In the genomic region with DNA sequence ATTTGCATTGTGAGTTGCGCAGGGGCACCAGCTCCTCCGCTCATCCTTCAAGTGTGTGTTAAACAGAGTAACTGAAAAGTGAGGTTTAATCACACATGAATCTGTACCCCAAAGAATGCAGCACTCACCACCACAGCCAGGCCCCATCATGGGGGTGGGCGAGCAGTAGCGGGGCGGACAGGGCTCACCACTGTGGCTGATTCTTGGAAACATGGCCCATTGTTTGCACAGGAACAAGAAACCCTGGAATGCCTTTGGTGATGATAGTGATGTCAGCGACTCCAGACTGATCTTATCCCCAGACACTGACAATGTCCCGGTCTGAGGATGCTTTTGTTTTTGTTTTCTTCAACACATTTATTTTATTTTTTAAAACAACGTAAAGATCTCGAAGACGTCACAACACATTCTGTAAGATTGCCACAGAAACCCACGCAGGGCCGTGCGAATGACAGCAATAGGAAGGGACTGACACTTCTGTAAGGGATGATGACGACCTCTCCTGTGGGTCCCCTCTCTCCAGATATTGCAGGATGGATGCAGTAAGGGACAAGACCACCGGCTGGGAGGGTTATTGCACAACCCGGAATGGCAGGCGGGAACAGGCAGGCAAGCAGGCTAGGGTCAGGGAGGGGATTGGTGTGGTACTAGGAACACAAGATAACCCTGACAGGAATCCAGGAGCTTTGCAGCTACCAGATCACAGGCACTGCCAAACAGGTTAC, we compare ENCODE assay signal across 8 mouse cellular contexts. TPM values are rescaled to one million over a fixed set of nuclear protein-coding genes. Genes with fewer than 3 reads are reported as not detected.
DNase-seq lines count a peak whose midpoint lies in the region; ATAC-seq and TF ChIP-seq lines count a peak whose summit lies in the region.

No protein-coding gene starts in this region.

- peaks cover 24% of the 10 kb centered on the region for H3K4me1 ChIP-seq in heart, adult 2 months (ENCODE audit: control insufficient read depth, insufficient read depth, low read length)
- H3K4me1 ChIP-seq in midbrain, embryonic 10.5 days, result peaks cover 26% of the 10 kb centered on the region
- H3K4me1 ChIP-seq in midbrain, embryonic 16.5 days (ENCODE audit: control insufficient read depth, insufficient read depth, low read length), result no peaks in the 10 kb centered on the region
- H3K4me1 ChIP-seq in hindbrain, embryonic 16.5 days (ENCODE audit: control insufficient read depth, insufficient read depth, low read depth, low read length), result peaks cover 2% of the 10 kb centered on the region; the same call in 1 of the 2 replicates
- H3K4me1 ChIP-seq in neural tube, embryonic 12.5 days, result 0 out of 2 replicates have a peak, but pooled peaks cover 3% of the 10 kb centered on the region
- 0 out of 2 replicates have a peak, but pooled peaks cover 9% of the 10 kb centered on the region for H3K4me1 ChIP-seq in forebrain, embryonic 13.5 days

- no peaks in the 10 kb centered on the region for H3K9me3 ChIP-seq in midbrain, embryonic 10.5 days (replicated peaks)
- no peaks in the 10 kb centered on the region for H3K9me3 ChIP-seq in midbrain, embryonic 16.5 days (replicated peaks; ENCODE audit: control insufficient read depth, low read length, poor library complexity, severe bottlenecking)
- no peaks in the 10 kb centered on the region for H3K9me3 ChIP-seq in hindbrain, embryonic 16.5 days (ENCODE audit: control insufficient read depth, low read length)
- no peaks in the 10 kb centered on the region for H3K9me3 ChIP-seq in neural tube, embryonic 12.5 days
- H3K9me3 ChIP-seq in forebrain, embryonic 13.5 days (replicated peaks), result no peaks in the 10 kb centered on the region

- peak overlapping the region; percentile 26 for H3K27ac ChIP-seq in heart, adult 2 months
- peak overlapping the region; percentile 74 for H3K27ac ChIP-seq in midbrain, embryonic 10.5 days (replicated peaks)
- H3K27ac ChIP-seq in midbrain, embryonic 16.5 days (ENCODE audit: low read length), result no peak overlapping the region
- no peak overlapping the region for H3K27ac ChIP-seq in hindbrain, embryonic 16.5 days (ENCODE audit: low read depth, low read length)
- no peak overlapping the region for H3K27ac ChIP-seq in neural tube, embryonic 12.5 days
- H3K27ac ChIP-seq in layer of hippocampus, adult 2 months, result no peak overlapping the region
- no peak overlapping the region for H3K27ac ChIP-seq in forebrain, embryonic 13.5 days

- no peak overlapping the region for H3K4me3 ChIP-seq in heart, adult 2 months
- no peak overlapping the region for H3K4me3 ChIP-seq in midbrain, embryonic 10.5 days
- H3K4me3 ChIP-seq in midbrain, embryonic 16.5 days (ENCODE audit: low read depth, low read length), result no peak overlapping the region
- no peak overlapping the region for H3K4me3 ChIP-seq in hindbrain, embryonic 16.5 days (ENCODE audit: low read length)
- H3K4me3 ChIP-seq in neural tube, embryonic 12.5 days, result no peak overlapping the region
- no peak overlapping the region for H3K4me3 ChIP-seq in layer of hippocampus, adult 2 months
- no peak overlapping the region for H3K4me3 ChIP-seq in forebrain, embryonic 13.5 days

- H3K4me2 ChIP-seq in midbrain, embryonic 16.5 days (ENCODE audit: low read length), result no peak overlapping the region
- no peak overlapping the region for H3K4me2 ChIP-seq in hindbrain, embryonic 16.5 days (ENCODE audit: low read length)
- H3K4me2 ChIP-seq in neural tube, embryonic 12.5 days (replicated peaks), result no peak overlapping the region
- no peak overlapping the region for H3K4me2 ChIP-seq in forebrain, embryonic 13.5 days

- no peaks in the 10 kb centered on the region for H3K27me3 ChIP-seq in heart, adult 2 months (ENCODE audit: control insufficient read depth, insufficient read depth, low read length)
- no peaks in the 10 kb centered on the region for H3K27me3 ChIP-seq in midbrain, embryonic 10.5 days (ENCODE audit: low read depth, poor library complexity, severe bottlenecking)
- H3K27me3 ChIP-seq in midbrain, embryonic 16.5 days (ENCODE audit: control insufficient read depth, insufficient read depth, low read depth, low read length), result no peaks in the 10 kb centered on the region
- H3K27me3 ChIP-seq in hindbrain, embryonic 16.5 days (replicated peaks; ENCODE audit: control insufficient read depth, insufficient read depth, low read length), result no peaks in the 10 kb centered on the region
- no peaks in the 10 kb centered on the region for H3K27me3 ChIP-seq in neural tube, embryonic 12.5 days (replicated peaks)
- H3K27me3 ChIP-seq in forebrain, embryonic 13.5 days, result no peaks in the 10 kb centered on the region

- peak in 1 of 2 experiments; percentile 27 for DNase-seq in heart, adult 2 months
- no peak for DNase-seq in heart, postnatal 25 days (ENCODE audit: low spot score)
- DNase-seq in midbrain, embryonic 10.5 days (ENCODE audit: low spot score), result peak; percentile 25
- no peak for DNase-seq in layer of hippocampus, adult 2 months (ENCODE audit: low spot score in 2 of 2)

- 53% methylated on average over 17 of the region's 17 CpGs for WGBS in heart, adult 2 months
- WGBS in midbrain, embryonic 10.5 days, result 56% methylated on average over 17 of the region's 17 CpGs
- 52% methylated on average over 17 of the region's 17 CpGs for WGBS in midbrain, embryonic 16.5 days
- 56% methylated on average over 17 of the region's 17 CpGs for WGBS in hindbrain, embryonic 16.5 days
- 59% methylated on average over 17 of the region's 17 CpGs for WGBS in neural tube, embryonic 12.5 days
- WGBS in forebrain, embryonic 13.5 days, result 71% methylated on average over 17 of the region's 17 CpGs

- H3K79me2 ChIP-seq in heart, adult 2 months (replicated peaks; ENCODE audit: control insufficient read depth, insufficient read depth, low read length), result no peaks in the 10 kb centered on the region

- intact Hi-C loops in heart, adult 2 months (cut with DNase I), result loop anchor here (5.0 kb wide), 2 partner anchors 81 to 166 kb away; a partner anchor contains a TSS
- intact Hi-C loops in heart, postnatal 25 days (cut with DNase I), result loop anchor here (5.0 kb wide), 1 partner anchor 81 kb away; a partner anchor contains a TSS

- TF ChIP-seq CTCF in heart, adult 2 months (IDR thresholded peaks at IDR 0.05), result no peak
- no peak for TF ChIP-seq CTCF in layer of hippocampus, adult 2 months (conservative IDR thresholded peaks at IDR 0.05)

- ATAC-seq in midbrain, embryonic 16.5 days, result no peak
- 0 out of 2 replicates have a peak, but pooled peaks have one; percentile 3 for ATAC-seq in hindbrain, embryonic 16.5 days
- peak; percentile 45 for ATAC-seq in neural tube, embryonic 12.5 days (ENCODE audit: low FRiP score, low read depth)
- no peak for ATAC-seq in forebrain, embryonic 13.5 days

- H3K9ac ChIP-seq in heart, adult 2 months (ENCODE audit: low read depth, low read length), result no peak overlapping the region
- H3K9ac ChIP-seq in midbrain, embryonic 16.5 days (ENCODE audit: low read depth, low read length), result no peak overlapping the region
- H3K9ac ChIP-seq in hindbrain, embryonic 16.5 days (ENCODE audit: low read depth, low read length), result no peak overlapping the region
- no peak overlapping the region for H3K9ac ChIP-seq in neural tube, embryonic 12.5 days
- H3K9ac ChIP-seq in forebrain, embryonic 13.5 days, result no peak overlapping the region

- H3K36me3 ChIP-seq in heart, adult 2 months (ENCODE audit: control insufficient read depth, insufficient read depth, low read length), result no peaks in the 10 kb centered on the region
- H3K36me3 ChIP-seq in midbrain, embryonic 10.5 days, result peaks cover 31% of the 10 kb centered on the region
- no peaks in the 10 kb centered on the region for H3K36me3 ChIP-seq in midbrain, embryonic 16.5 days (ENCODE audit: control insufficient read depth, insufficient read depth, low read length)
- H3K36me3 ChIP-seq in hindbrain, embryonic 16.5 days (ENCODE audit: control insufficient read depth, insufficient read depth, low read length), result no peaks in the 10 kb centered on the region
- H3K36me3 ChIP-seq in neural tube, embryonic 12.5 days, result 0 out of 2 replicates have a peak, but pooled peaks cover 3% of the 10 kb centered on the region
- no peaks in the 10 kb centered on the region for H3K36me3 ChIP-seq in forebrain, embryonic 13.5 days (ENCODE audit: poor library complexity, severe bottlenecking)

- no peak for TF ChIP-seq EP300 in heart, adult 2 months (IDR thresholded peaks at IDR 0.05; ENCODE audit: insufficient read depth, low read depth, low read length)

- TF ChIP-seq POLR2A in heart, adult 2 months (IDR thresholded peaks at IDR 0.05; ENCODE audit: insufficient read depth, low read depth, low read length), result no peak

RNA-seq across cellular contexts. Expression of a gene that starts 45.3 kb away (rescaled TPM):
- total RNA-seq in heart, adult 2 months (2021), result under 1 TPM; 0.41 to 0.63 TPM
- 1.2 and 1.8 TPM in 2 replicates for polyA plus RNA-seq in heart, adult 2 months (2012; rRNA removed)
- total RNA-seq in heart, postnatal 25 days (2021), result under 1 TPM; 0.42 to 0.75 TPM
- 1.9 and 2.0 TPM in 2 replicates for polyA plus RNA-seq in midbrain, embryonic 10.5 days (2016; fragmentation: Nextera tagmentation; extraction: Ambion mirVana)
- polyA plus RNA-seq in midbrain, embryonic 16.5 days (2015; fragmentation: Nextera tagmentation; extraction: Ambion mirVana), result 2.0 and 2.5 TPM in 2 replicates
- polyA plus RNA-seq in hindbrain, embryonic 16.5 days (2015; fragmentation: Nextera tagmentation; extraction: Ambion mirVana), result 2.6 and 3.8 TPM in 2 replicates
- polyA plus RNA-seq in neural tube, embryonic 12.5 days (2016; fragmentation: Nextera tagmentation; extraction: Ambion mirVana), result 1.4 and 1.5 TPM in 2 replicates
- total RNA-seq in layer of hippocampus, adult 2 months (2021), result 1 to 10 TPM; 2.0 to 2.1 TPM
- 1.5 and 2.0 TPM in 2 replicates for polyA plus RNA-seq in forebrain, embryonic 13.5 days (2015; fragmentation: Nextera tagmentation; extraction: Ambion mirVana)

Comparison
In these comparisons a context has a peak if more than half of its experiments do, and no peak if none do; other contexts are left out.
1. H3K27ac ChIP-seq: peak in heart, adult 2 months (single experiment) and midbrain, embryonic 10.5 days (single experiment); none in midbrain, embryonic 16.5 days (single experiment), hindbrain, embryonic 16.5 days (single experiment), neural tube, embryonic 12.5 days (single experiment), layer of hippocampus, adult 2 months (single experiment) and forebrain, embryonic 13.5 days (single experiment).
2. ATAC-seq: peak in hindbrain, embryonic 16.5 days (single experiment) and neural tube, embryonic 12.5 days (single experiment); none in midbrain, embryonic 16.5 days (single experiment) and forebrain, embryonic 13.5 days (single experiment).